Mouse (Mus musculus): ENCODE measurements around the gene Mettl2. TPM values are rescaled to one million over a fixed set of nuclear protein-coding genes. Genes with fewer than 3 reads are reported as not detected.
A peak's percentile ranks its signal among the peaks of the same experiment; 100 is the strongest.

Gene Mettl2
- polyA plus RNA-seq, 1 experiment from 2014 or later, result 33.9 TPM

DNA sequence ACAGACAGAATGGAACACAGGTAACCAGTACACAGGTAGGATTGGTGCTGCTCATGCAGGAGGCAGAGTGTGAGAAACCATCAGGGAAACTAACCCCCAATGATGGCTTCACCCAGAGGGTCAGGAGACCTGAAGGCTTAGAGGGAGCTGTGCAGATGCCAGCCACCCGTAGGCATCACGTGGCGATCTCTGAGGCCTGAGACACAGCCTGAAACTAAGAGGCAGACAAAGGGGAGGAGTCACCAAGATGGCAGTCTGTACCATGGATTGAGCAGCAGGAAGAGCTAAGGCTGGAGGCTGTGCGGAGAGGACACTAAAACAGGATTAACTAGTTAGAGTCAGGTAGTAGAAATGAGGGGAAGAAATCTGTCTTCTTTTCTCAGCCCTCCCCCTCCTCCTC lies 24.5 kb downstream of the Mettl2 start:
- Histone ChIP-seq H3K4me2 (ENCODE audit: low read depth, low read length) (no peak overlapping the region), H3K27me3 (ENCODE audit: control insufficient read depth, insufficient read depth, low read length) (no peaks in the 10 kb centered on the region), H3K9ac (replicated peaks; ENCODE audit: low read depth, low read length) (no peak overlapping the region), H3K36me3 (ENCODE audit: control insufficient read depth, insufficient read depth, low read length) (no peaks in the 10 kb centered on the region), H3K4me1 (ENCODE audit: control insufficient read depth, insufficient read depth, low read length) (0 out of 2 replicates have a peak, but pooled peaks cover 4% of the 10 kb centered on the region), H3K4me3 (ENCODE audit: low read depth, low read length) (no peak overlapping the region), H3K27ac (ENCODE audit: low read depth, low read length) (no peak overlapping the region), H3K9me3 (ENCODE audit: control insufficient read depth, low read length) (no peaks in the 10 kb centered on the region)
- no peak for ATAC-seq (ENCODE audit: low read depth)
- 70% methylated on average over 4 of the region's 4 CpGs for WGBS

DNA sequence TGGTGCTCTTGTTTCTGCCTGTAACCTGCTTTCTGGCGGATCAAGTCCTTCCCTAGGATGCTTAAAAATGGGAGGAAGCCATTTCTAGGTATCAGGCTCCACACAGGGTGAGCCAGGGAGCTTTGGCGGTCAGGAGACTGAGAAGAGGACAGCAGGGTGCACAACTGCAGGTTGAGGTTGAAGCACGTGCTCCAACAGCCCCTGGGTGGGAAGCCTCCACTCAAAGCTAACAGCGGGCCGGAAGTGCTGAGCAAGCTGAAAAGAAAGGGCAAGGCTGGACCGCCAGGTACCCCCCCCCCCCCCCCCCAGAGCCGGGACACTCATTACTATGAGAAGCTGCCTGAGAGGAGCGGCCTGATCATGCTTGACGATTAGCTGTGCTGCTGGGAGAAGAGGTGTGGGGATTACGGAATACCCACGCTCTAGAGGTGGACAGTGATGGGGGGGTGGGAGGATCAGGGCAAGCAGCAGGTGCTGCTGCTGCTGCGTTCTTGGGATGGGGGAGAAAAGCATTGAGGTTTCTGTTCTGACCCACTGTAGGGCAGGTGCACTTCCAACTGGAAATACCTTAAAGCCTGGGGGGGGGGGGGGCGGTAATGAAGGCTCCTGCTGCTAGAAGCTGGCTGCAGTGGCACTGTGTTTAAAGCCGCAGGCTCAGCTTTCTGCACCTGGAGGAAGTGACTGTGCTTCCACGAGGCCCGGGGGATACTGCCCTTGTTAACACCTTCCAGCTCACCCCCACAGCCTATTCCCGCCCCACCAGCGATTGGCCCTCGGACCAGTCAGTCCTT lies 25.2 kb downstream of the Mettl2 start:
- Histone ChIP-seq H3K4me1 (ENCODE audit: control insufficient read depth, insufficient read depth, low read length) (0 out of 2 replicates have a peak, but pooled peaks cover 4% of the 10 kb centered on the region), H3K27me3 (ENCODE audit: control insufficient read depth, insufficient read depth, low read length) (no peaks in the 10 kb centered on the region), H3K27ac (ENCODE audit: low read depth, low read length) (no peak overlapping the region), H3K9ac (replicated peaks; ENCODE audit: low read depth, low read length) (no peak overlapping the region), H3K4me2 (ENCODE audit: low read depth, low read length) (no peak overlapping the region; the same call in 1 of the 2 replicates), H3K9me3 (ENCODE audit: control insufficient read depth, low read length) (no peaks in the 10 kb centered on the region), H3K36me3 (ENCODE audit: control insufficient read depth, insufficient read depth, low read length) (no peaks in the 10 kb centered on the region), H3K4me3 (ENCODE audit: low read depth, low read length) (no peak overlapping the region)
- WGBS, result 39% methylated on average over 17 of the region's 19 CpGs
- ATAC-seq (ENCODE audit: low read depth), result peak; percentile 49; the same call in 1 of the 2 replicates

DNA sequence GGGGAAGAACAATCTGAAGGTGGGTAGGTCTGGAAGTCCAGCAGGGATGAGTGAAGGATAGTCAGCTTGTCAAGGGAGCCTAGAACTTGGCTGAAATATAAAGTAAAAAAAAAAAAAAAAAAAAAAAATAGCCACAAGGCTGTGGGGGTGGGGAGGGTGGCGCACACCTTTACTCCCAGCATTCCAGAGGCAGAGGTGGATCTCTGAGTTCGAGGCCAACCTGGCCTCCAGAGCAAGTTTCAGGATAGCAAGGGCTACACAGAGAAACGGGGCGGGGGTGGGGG lies 25.7 kb downstream of the Mettl2 start:
- no peak overlapping the region for H3K4me3 ChIP-seq (ENCODE audit: low read depth, low read length)

DNA sequence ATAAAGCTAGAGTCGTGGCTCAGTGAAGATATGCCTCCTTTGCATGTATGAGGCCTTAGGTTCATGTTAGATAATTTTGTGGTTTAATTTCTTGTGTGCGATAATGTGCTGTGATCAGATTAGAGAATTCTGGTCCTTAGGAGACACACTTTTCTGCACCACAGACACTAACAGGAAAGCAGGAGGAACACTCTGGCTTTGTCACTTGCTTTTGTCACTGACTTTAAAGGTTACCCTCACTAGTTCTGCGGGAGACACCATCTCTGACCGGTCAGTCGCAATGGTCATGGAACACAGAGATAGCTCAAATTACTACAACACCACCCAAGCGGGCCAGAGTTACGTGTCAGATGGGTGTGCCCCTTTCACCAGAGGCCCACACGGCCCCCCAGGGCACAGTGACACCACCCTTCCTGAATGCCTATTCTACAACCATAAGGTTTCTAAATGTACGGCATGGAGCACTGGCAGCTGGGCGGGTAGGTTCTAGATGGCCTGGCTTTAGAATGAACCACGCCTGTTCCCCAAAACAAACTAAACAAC lies 26.2 kb downstream of the Mettl2 start:
- no peak for ATAC-seq (ENCODE audit: low read depth)
- H3K9me3 ChIP-seq (ENCODE audit: control insufficient read depth, low read length), result no peaks in the 10 kb centered on the region
- WGBS, result 85% methylated on average over 11 of the region's 11 CpGs
- H3K9ac ChIP-seq (replicated peaks; ENCODE audit: low read depth, low read length), result no peak overlapping the region
- H3K4me2 ChIP-seq (ENCODE audit: low read depth, low read length), result no peak overlapping the region
- H3K4me1 ChIP-seq (ENCODE audit: control insufficient read depth, insufficient read depth, low read length), result 0 out of 2 replicates have a peak, but pooled peaks cover 4% of the 10 kb centered on the region
- no peak overlapping the region for H3K4me3 ChIP-seq (ENCODE audit: low read depth, low read length)
- H3K27ac ChIP-seq (ENCODE audit: low read depth, low read length), result no peak overlapping the region
- H3K27me3 ChIP-seq (ENCODE audit: control insufficient read depth, insufficient read depth, low read length), result no peaks in the 10 kb centered on the region
- H3K36me3 ChIP-seq (ENCODE audit: control insufficient read depth, insufficient read depth, low read length), result no peaks in the 10 kb centered on the region

More for the DNA sequence above, 25.7 kb downstream of the Mettl2 start:
- Histone ChIP-seq H3K9ac (replicated peaks; ENCODE audit: low read depth, low read length) (no peak overlapping the region), H3K27ac (ENCODE audit: low read depth, low read length) (no peak overlapping the region), H3K9me3 (ENCODE audit: control insufficient read depth, low read length) (no peaks in the 10 kb centered on the region), H3K27me3 (ENCODE audit: control insufficient read depth, insufficient read depth, low read length) (no peaks in the 10 kb centered on the region), H3K4me1 (ENCODE audit: control insufficient read depth, insufficient read depth, low read length) (0 out of 2 replicates have a peak, but pooled peaks cover 4% of the 10 kb centered on the region), H3K36me3 (ENCODE audit: control insufficient read depth, insufficient read depth, low read length) (no peaks in the 10 kb centered on the region), H3K4me2 (ENCODE audit: low read depth, low read length) (no peak overlapping the region)
- no peak for ATAC-seq (ENCODE audit: low read depth)
- WGBS, result 67% methylated on average over 1 of the region's 4 CpGs

DNA sequence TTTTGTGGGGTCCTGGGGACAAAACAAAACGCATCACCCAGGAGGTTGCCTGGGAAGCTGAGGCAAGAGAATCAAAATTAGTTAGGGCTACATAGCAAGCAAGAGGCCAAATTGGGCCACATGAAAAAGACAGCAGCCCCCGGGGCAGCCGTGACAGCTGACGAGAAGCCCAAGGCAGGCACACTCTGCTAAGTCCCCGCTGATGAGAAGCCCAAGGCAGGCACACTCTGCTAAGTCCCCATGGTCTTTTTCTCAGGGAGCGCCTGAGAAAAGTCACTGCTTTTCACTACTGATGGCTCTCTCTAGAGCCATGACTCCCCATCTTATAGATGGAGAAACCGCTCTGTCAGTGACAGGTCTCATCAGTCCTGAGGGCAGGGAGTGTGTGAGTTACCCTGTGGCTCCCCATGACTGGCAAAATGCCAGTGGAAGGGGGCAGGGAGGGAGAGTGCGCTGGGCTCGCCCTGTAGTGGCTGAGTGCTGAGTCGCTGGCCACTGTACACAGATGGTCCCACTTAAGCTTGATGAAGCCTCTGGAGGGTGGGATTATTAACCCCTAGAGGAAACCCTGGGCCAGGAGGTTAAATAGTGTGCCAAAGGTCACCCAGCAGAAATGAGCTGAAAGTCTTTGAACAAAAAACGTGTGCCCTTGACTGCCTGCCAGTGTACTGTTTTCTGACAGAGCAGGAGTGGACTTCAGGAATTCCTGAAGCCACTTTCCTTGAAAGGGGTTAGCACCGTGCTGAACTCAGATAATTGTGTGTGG lies 27.0 kb downstream of the Mettl2 start:
- H3K27ac ChIP-seq (ENCODE audit: low read depth, low read length), result no peak overlapping the region
- H3K4me1 ChIP-seq (ENCODE audit: control insufficient read depth, insufficient read depth, low read length), result 0 out of 2 replicates have a peak, but pooled peaks cover 4% of the 10 kb centered on the region
- H3K4me3 ChIP-seq (ENCODE audit: low read depth, low read length), result no peak overlapping the region
- H3K27me3 ChIP-seq (ENCODE audit: control insufficient read depth, insufficient read depth, low read length), result no peaks in the 10 kb centered on the region
- no peak overlapping the region for H3K4me2 ChIP-seq (ENCODE audit: low read depth, low read length)
- H3K9ac ChIP-seq (replicated peaks; ENCODE audit: low read depth, low read length), result no peak overlapping the region
- no peaks in the 10 kb centered on the region for H3K9me3 ChIP-seq (ENCODE audit: control insufficient read depth, low read length)
- H3K36me3 ChIP-seq (ENCODE audit: control insufficient read depth, insufficient read depth, low read length), result no peaks in the 10 kb centered on the region
- 23% methylated on average over 12 of the region's 12 CpGs for WGBS
- ATAC-seq (ENCODE audit: low read depth), result peak; percentile 21; the same call in 1 of the 2 replicates

DNA sequence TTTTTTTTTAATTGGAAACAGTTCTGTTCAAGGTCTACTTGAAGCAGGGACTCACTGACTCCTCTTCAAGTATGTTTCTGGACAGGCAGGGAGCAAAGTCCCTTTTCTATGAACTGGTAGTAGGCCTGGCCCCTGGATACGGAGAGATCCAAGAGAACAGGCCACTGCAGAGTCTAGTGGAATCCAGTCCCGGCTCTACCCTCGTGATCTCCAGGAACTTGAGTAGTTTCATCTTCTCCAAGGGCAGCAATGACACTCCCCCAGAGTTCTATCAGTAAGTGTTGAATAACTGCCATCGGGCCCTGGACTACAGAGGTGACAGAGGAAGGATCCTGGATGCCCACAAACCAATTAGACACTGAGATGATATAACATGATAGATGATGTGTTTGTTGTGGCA lies 29.7 kb downstream of the Mettl2 start:
- Histone ChIP-seq H3K27me3 (ENCODE audit: control insufficient read depth, insufficient read depth, low read length) (no peaks in the 10 kb centered on the region), H3K27ac (ENCODE audit: low read depth, low read length) (no peak overlapping the region), H3K4me1 (ENCODE audit: control insufficient read depth, insufficient read depth, low read length) (0 out of 2 replicates have a peak, but pooled peaks cover 4% of the 10 kb centered on the region), H3K4me2 (ENCODE audit: low read depth, low read length) (no peak overlapping the region), H3K36me3 (ENCODE audit: control insufficient read depth, insufficient read depth, low read length) (no peaks in the 10 kb centered on the region), H3K9me3 (ENCODE audit: control insufficient read depth, low read length) (no peaks in the 10 kb centered on the region), H3K9ac (replicated peaks; ENCODE audit: low read depth, low read length) (no peak overlapping the region), H3K4me3 (ENCODE audit: low read depth, low read length) (no peak overlapping the region)
- WGBS, result 90% methylated on average over 4 of the region's 4 CpGs
- ATAC-seq (ENCODE audit: low read depth), result no peak

DNA sequence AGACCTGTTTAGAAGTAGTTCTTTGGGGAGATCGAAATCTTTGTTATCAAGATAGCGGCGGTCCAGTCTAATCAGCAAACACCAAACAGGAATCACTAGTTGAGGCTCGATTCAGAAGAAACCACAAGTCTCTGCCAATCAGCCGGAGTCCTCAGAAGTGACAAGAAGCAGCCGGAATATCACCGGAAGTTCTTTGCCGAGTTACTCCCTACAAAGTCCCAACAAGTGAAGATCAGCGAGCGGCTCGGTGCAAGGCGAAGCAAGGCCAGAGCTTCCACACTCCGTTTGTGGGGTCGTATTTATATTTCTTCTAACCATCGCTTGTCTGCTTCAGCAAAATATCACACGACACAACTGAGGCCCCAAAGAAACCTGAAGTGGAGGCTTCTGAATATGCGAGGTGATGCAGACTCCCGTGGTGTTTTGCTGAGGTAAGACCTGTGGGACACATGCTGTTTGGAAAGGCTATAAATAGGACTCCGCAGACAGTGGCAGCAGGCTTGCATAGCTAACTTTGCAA lies 30.6 kb downstream of the Mettl2 start:
- no peak overlapping the region for H3K4me3 ChIP-seq (ENCODE audit: low read depth, low read length)

DNA sequence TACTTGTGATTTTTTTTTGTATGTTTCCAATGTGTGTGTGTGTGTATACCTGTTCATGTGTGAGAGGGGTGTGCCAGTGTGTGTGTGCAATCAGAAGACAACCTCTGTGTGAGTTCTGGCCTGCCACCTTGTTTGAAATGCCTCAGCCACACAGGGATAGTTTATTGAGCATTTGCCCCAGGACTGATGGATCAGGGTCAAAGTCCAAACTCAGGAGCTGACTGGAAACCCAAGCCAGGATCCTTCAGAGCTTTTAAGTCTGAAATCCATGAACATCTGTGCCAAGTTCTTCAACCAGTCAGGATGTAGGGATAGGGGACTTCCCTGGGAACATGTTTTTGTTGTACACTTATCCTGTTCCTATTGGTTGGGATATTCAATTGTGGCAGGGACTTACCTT lies 31.8 kb downstream of the Mettl2 start:
- Histone ChIP-seq H3K9me3 (ENCODE audit: control insufficient read depth, low read length) (no peaks in the 10 kb centered on the region), H3K4me2 (ENCODE audit: low read depth, low read length) (no peak overlapping the region), H3K9ac (replicated peaks; ENCODE audit: low read depth, low read length) (no peak overlapping the region), H3K27ac (ENCODE audit: low read depth, low read length) (no peak overlapping the region), H3K27me3 (ENCODE audit: control insufficient read depth, insufficient read depth, low read length) (no peaks in the 10 kb centered on the region), H3K36me3 (ENCODE audit: control insufficient read depth, insufficient read depth, low read length) (no peaks in the 10 kb centered on the region), H3K4me3 (ENCODE audit: low read depth, low read length) (no peak overlapping the region), H3K4me1 (ENCODE audit: control insufficient read depth, insufficient read depth, low read length) (0 out of 2 replicates have a peak, but pooled peaks cover 4% of the 10 kb centered on the region)
- no peak for ATAC-seq (ENCODE audit: low read depth)

More for the DNA sequence above, 30.6 kb downstream of the Mettl2 start:
- Histone ChIP-seq H3K27me3 (ENCODE audit: control insufficient read depth, insufficient read depth, low read length) (no peaks in the 10 kb centered on the region), H3K4me2 (ENCODE audit: low read depth, low read length) (no peak overlapping the region), H3K27ac (ENCODE audit: low read depth, low read length) (no peak overlapping the region), H3K36me3 (ENCODE audit: control insufficient read depth, insufficient read depth, low read length) (no peaks in the 10 kb centered on the region), H3K4me1 (ENCODE audit: control insufficient read depth, insufficient read depth, low read length) (0 out of 2 replicates have a peak, but pooled peaks cover 4% of the 10 kb centered on the region), H3K9me3 (ENCODE audit: control insufficient read depth, low read length) (no peaks in the 10 kb centered on the region), H3K9ac (replicated peaks; ENCODE audit: low read depth, low read length) (no peak overlapping the region)
- 83% methylated on average over 19 of the region's 19 CpGs for WGBS
- no peak for ATAC-seq (ENCODE audit: low read depth)

Measured in neural tube, embryonic 14.5 days (tissue).